9 mouse cellular contexts compared by ENCODE assay signal in the genomic region with DNA sequence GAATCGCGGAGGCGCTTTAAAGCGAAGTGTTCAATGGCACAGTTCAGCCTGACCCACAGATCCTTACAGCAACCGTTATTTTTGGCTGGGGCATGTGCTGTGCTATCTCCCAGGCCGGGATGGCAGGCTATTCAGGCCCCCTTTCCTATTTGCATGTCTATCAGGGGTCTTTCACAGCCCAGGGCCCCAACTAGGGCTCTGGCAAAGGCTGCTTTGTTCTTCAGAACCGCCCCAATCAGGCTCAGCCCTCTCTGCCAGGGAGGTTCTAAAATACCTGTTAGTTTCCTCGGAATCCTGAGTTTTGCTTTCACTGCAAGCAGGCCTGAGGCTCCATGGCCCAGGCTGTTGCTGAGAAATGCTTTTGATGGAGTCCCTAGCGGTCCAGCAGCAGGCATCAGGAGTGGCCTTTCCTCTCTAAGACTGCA.
A peak's percentile ranks its signal among the peaks of the same experiment; 100 is the strongest.
DNase-seq lines count a peak whose midpoint lies in the region; ATAC-seq and TF ChIP-seq lines count a peak whose summit lies in the region.
"Had no signal": no experiment of that assay in that cellular context is flagged by ENCODE, and none has a peak within 500 bp of the region (broad histone marks: within the 10 kb centered on the region; RNA-seq: fewer than 3 reads in every experiment).

No protein-coding gene starts in this region.

- no peak overlapping the region for H3K27ac ChIP-seq in ES-E14 (ENCODE audit: insufficient read depth, low read depth, low read length, poor library complexity, severe bottlenecking)
- no peak overlapping the region for H3K27ac ChIP-seq in hindbrain, embryonic 13.5 days
- peak overlapping the region; percentile 58; the same call in 1 of the 2 replicates for H3K27ac ChIP-seq in midbrain, embryonic 16.5 days (ENCODE audit: low read length)
- H3K27ac ChIP-seq: limb, embryonic 13.5 days had no signal

- H3K4me1 ChIP-seq in ES-E14 (ENCODE audit: control insufficient read depth in 2 of 2, insufficient read depth in 2 of 2, low read length in 2 of 2, poor library complexity in 1 of 2) = peaks cover 8% of the 10 kb centered on the region in 2 experiments; a peak in 3 of 4 replicates
- peaks cover 5% of the 10 kb centered on the region; the same call in 1 of the 2 replicates for H3K4me1 ChIP-seq in hindbrain, embryonic 13.5 days (replicated peaks)
- peaks cover 6% of the 10 kb centered on the region; the same call in 1 of the 2 replicates for H3K4me1 ChIP-seq in midbrain, embryonic 16.5 days (ENCODE audit: control insufficient read depth, insufficient read depth, low read length)

- no peak overlapping the region for H3K4me3 ChIP-seq in ES-E14 (ENCODE audit: insufficient read depth in 1 of 2, low read depth in 1 of 2, low read length in 2 of 2, poor library complexity in 1 of 2, severe bottlenecking in 1 of 2)
- H3K4me3 ChIP-seq in hindbrain, embryonic 13.5 days = no peak overlapping the region
- H3K4me3 ChIP-seq in midbrain, embryonic 16.5 days (ENCODE audit: low read depth, low read length) = no peak overlapping the region
- H3K4me3 ChIP-seq: limb, embryonic 13.5 days had no signal

- in situ Hi-C loops in ES-E14 (cut with MboI; ENCODE audit: low sequenced_read_pairs in 2 of 2, unreplicated experiment in 2 of 2) = no loop called here

- no peaks in the 10 kb centered on the region for H3K9me3 ChIP-seq in ES-E14 (ENCODE audit: control insufficient read depth, insufficient read depth, low read depth, low read length)
- H3K9me3 ChIP-seq in hindbrain, embryonic 13.5 days = peaks cover 14% of the 10 kb centered on the region; the same call in 1 of the 2 replicates
- peaks cover 4% of the 10 kb centered on the region for H3K9me3 ChIP-seq in midbrain, embryonic 16.5 days (replicated peaks; ENCODE audit: control insufficient read depth, low read length, poor library complexity, severe bottlenecking)

- H3K9ac ChIP-seq in ES-E14 (ENCODE audit: insufficient read depth, low read depth, low read length, poor library complexity, severe bottlenecking) = no peak overlapping the region
- H3K9ac ChIP-seq in hindbrain, embryonic 13.5 days = 0 out of 2 replicates have a peak overlapping the region, but pooled peaks have one; percentile 9
- peak overlapping the region; percentile 38 for H3K9ac ChIP-seq in midbrain, embryonic 16.5 days (ENCODE audit: low read depth, low read length)
- H3K9ac ChIP-seq: limb, embryonic 13.5 days had no signal

- no peak overlapping the region for H3K4me2 ChIP-seq in hindbrain, embryonic 13.5 days
- H3K4me2 ChIP-seq in midbrain, embryonic 16.5 days (ENCODE audit: low read length) = 0 out of 2 replicates have a peak overlapping the region, but pooled peaks have one; percentile 14
- H3K4me2 ChIP-seq: limb, embryonic 13.5 days had no signal

- peak; percentile 65 for DNase-seq in ES-E14 (ENCODE audit: low read depth, low spot score)
- peak; percentile 76 for DNase-seq in embryo, embryonic 11 days
- no peak for DNase-seq in adrenal gland, postnatal 36 days
- DNase-seq in kidney, adult 11 months = no peak
- DNase-seq in adrenal gland, adult (ENCODE audit: inconsistent age in 2 of 2, low spot score in 1 of 2) = no peak
- DNase-seq: gastrocnemius, postnatal 36 days had no signal

- no peaks in the 10 kb centered on the region for H3K36me3 ChIP-seq in ES-E14 (ENCODE audit: control insufficient read depth, insufficient read depth, low read length, poor library complexity, severe bottlenecking)
- peaks cover 2% of the 10 kb centered on the region; the same call in 1 of the 2 replicates for H3K36me3 ChIP-seq in hindbrain, embryonic 13.5 days
- no peaks in the 10 kb centered on the region for H3K36me3 ChIP-seq in midbrain, embryonic 16.5 days (ENCODE audit: control insufficient read depth, insufficient read depth, low read length)
- H3K36me3 ChIP-seq: limb, embryonic 13.5 days had no signal

- H3K27me3 ChIP-seq in hindbrain, embryonic 13.5 days = no peaks in the 10 kb centered on the region
- H3K27me3 ChIP-seq in midbrain, embryonic 16.5 days (ENCODE audit: control insufficient read depth, insufficient read depth, low read depth, low read length) = no peaks in the 10 kb centered on the region
- H3K27me3 ChIP-seq: limb, embryonic 13.5 days had no signal

- WGBS in hindbrain, embryonic 13.5 days = 6% methylated on average over 9 of the region's 9 CpGs
- WGBS in midbrain, embryonic 16.5 days = 7% methylated on average over 9 of the region's 9 CpGs

- peak; percentile 81 for ATAC-seq in hindbrain, embryonic 13.5 days (ENCODE audit: low FRiP score)
- ATAC-seq in midbrain, embryonic 16.5 days = peak; percentile 88

TF ChIP-seq in ES-E14, 5 proteins besides CTCF, POLR2A, EP300 and RAD21:
- TF ChIP-seq CHD2 (IDR thresholded peaks at IDR 0.05; ENCODE audit: low read depth, low read length) (no peak), MAFK (IDR thresholded peaks at IDR 0.05; ENCODE audit: insufficient read depth, low read depth, low read length) (no peak), ZNF384 (IDR thresholded peaks at IDR 0.05; ENCODE audit: low read depth, low read length) (no peak), HCFC1 (IDR thresholded peaks at IDR 0.05; ENCODE audit: borderline replicate concordance, insufficient read depth, low read length) (no peak), ZC3H11A (IDR thresholded peaks at IDR 0.05; ENCODE audit: borderline replicate concordance, low read depth, low read length) (no peak)
TF ChIP-seq in ES-E14: peak in this region for 0.

Comparison
In these comparisons a context has a peak if more than half of its experiments do, and no peak if none do; other contexts are left out.
1. DNase-seq: peak in ES-E14 (single experiment) and embryo, embryonic 11 days (single experiment); none in adrenal gland, postnatal 36 days (0 of 2), kidney, adult 11 months (single experiment) and adrenal gland, adult (0 of 2).